Mouse (Mus musculus): ENCODE results near the gene Gfm2.

The Gfm2 gene

DNA sequence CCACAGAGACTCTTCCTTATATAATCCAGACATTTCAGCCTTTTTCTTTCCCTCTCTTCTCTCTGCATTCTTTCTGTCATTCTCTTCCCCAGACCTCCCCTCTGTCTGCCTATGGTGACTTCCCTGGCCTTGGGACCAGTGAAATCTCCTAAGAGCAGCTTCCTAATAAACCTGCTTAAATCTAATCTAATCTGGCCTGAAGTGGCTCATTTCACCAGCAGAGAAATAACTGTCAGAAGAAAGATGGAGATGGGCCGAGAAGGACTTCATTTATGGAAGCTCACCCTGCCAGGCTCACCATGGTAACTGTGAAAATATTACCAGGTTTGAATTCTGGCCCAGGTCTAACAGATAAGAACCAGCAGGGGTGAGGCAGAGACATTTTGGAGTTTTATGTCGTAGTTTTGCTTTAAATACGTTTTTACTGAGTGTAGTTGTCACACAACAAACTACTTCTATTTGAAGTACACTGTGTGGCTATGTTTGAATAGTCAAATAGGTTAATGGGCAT is 70.8 kb downstream of the Gfm2 start:
- no peak for TF ChIP-seq GATA4 (IDR thresholded peaks at IDR 0.05; ENCODE audit: insufficient replicate concordance, low read length)

DNA sequence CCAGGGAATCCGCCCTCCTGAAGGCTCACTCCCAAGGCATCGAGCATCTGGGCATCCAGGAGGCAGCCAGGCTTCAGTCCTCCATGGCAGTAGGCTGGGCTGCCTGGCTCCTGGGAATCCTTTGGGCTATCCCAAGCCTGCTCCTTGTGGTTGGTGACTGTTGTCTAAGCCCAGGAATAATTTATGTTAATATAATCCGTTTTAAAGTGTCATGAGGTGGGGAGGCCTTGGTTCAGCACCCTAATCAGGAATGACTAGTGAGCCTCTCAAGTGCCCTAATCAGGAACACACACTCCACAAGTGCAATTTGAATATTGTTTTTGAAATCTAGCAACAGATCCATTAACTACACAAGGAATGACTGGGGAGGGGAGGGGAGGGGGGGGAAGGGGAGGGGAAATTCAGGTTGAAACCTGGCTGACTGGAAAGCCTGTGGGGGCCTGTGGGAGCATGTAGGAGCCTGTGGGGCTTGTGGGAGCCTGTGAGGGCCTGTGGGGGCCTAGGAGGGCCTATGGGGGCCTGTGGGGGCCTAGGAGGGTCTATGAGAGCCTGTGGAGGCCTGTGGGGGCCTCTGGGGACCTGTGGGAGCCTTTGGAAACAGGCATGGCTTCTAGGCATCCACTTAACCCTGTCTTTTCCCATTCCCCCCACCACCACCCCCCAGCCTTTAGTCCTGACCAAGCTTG is 77.0 kb downstream of the Gfm2 start:
- no peak for TF ChIP-seq GATA4 (IDR thresholded peaks at IDR 0.05; ENCODE audit: insufficient replicate concordance, low read length)

DNA sequence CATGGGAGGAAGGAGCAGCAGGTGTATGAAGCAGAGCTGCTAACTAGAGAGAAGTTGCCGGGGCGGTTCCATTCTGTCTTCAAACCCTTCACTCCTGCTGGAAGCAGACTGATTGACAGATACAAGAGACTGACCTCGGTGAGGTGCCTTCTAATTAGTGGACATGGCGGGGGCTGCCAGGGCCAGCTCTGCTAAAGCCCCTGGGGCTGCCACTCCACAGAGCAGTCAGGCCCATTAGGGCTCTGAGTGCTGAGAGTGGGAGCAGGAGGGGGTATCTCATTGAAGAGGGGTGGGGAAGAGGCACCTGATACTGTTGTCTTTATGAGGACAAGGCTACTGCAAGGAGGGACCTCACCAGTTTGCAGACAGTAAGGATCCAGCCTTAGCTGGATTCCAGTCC is 77.8 kb downstream of the Gfm2 start:
- TF ChIP-seq GATA4 (IDR thresholded peaks at IDR 0.05; ENCODE audit: insufficient replicate concordance, low read length), result no peak

DNA sequence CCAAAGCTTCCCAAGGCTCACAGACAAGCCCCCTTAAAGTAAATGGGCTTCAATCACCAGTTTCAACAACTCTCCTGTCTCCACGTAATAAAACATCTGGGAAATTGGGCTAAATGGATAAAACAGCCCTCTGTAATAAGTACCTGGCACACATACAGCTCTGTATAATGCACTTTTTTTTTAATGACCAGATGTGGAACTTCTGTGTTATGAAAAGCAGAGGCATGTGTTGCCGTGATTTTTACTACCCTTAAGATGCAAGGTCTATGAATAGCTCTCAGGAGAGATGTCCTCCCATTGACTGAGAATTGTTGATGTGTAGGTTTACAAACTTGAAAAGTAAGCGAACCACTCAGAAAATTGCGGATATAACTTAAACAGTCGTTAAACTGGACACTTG is 78.5 kb downstream of the Gfm2 start:
- no peak for TF ChIP-seq GATA4 (IDR thresholded peaks at IDR 0.05; ENCODE audit: insufficient replicate concordance, low read length)

DNA sequence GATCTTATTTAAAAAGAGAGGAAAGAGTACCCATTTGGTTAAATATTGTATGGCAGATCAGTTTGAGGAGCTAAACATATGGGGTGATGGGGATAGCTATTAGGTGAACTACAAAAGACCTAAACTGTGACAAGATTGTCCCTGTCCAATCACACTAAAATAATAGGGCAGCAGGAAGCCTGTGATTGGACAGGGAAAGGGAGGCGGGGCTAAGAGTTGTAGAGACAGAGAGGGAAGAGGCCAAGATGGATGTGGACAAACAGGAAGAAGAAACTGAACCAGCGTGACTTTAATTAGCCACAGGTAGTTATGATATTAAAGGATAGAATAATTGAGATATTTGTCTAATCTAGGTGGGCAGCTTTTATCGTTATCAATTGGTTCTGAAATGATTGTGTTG is 82.3 kb downstream of the Gfm2 start:
- TF ChIP-seq GATA4 (IDR thresholded peaks at IDR 0.05; ENCODE audit: insufficient replicate concordance, low read length), result no peak

DNA sequence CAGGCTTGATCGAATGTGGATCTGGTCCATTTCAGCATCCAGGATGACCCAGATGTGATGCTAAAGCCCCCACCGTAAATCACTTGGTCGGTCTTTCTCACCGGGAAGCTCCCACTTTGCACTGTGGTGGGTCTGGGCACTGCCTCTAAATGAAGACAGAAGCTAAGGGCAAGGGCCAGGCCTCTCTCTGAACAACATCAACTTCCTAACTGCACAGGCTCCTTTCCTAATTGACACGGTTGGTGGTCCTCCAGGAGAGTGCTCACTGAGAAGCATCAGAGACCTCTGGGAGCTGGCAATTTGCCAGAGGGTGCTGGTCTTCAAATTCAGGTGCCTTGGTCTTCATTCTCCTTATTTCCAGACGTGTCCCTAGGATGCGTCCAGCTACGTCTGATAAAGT is 86.1 kb downstream of the Gfm2 start:
- TF ChIP-seq GATA4 (IDR thresholded peaks at IDR 0.05; ENCODE audit: insufficient replicate concordance, low read length), result no peak

DNA sequence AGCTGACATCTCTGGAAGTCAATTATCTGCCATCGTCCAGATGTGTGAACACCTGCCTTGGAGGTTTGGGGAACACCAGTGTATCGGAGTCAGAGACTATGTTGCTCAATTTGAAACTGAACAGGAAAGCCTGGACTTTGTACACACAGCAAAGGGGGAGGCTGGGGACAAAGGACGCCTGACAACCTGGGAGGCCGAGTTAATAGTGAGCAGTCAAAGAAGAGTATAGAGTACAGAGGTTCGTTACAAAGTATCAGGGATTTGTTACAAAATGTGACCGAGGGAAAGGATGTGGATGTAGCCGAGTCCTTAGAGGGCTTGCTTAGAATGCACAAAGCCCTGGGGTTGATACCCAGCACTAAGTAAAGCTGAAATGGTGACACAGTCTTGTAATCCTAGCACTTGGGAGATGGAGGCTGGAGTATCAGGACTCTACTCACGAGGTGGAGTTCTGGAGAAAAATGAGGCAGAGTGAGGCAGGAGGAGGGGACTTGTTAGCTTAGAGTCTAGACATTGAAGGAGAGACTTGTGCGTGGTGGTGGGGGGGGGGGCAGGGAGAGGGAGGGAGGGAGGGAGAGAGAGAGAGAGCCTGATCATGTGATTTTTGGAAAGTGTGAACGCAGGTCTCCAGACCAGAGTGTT is 86.7 kb downstream of the Gfm2 start:
- no peak for TF ChIP-seq GATA4 (IDR thresholded peaks at IDR 0.05; ENCODE audit: insufficient replicate concordance, low read length)

DNA sequence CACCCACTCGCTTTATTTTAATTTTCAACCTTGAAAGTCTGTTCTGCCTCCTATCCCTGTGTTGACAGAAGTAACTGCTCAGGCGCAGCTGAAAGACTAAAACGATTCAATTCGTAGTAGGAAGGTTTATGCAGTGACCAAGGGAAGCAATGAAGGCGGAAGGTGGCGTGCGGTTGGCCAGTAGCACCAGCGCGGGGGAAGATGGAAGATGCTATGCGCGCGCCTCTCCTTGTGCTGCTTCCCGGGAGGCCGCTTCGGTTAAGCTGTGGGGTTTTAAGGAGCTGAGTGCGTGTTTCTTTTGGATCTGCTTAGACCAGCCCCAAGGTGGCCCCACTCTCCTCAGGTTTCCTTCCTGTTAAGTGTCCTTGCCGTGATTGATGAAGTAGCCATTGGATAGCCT is 87.4 kb downstream of the Gfm2 start:
- no peak for TF ChIP-seq GATA4 (IDR thresholded peaks at IDR 0.05; ENCODE audit: insufficient replicate concordance, low read length)

DNA sequence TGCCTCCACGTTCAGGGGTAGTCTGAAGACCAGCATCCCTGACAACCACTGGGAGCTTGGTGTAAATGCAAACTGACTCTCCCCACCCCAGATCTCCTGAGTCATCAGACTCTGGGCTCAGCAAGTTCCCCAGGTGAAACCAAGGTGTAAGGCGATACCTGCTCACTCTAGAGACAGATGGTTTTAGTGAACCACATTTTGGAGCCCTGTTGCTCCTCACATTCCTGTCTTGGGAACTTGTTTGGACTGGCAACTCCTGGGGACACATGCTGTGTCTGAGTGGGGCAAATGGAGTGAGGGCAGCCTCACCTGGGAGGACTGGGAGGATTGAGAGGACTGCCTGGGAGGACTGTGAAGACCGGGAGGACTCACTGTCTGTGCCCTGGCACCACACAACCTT is 90.1 kb downstream of the Gfm2 start:
- TF ChIP-seq GATA4 (IDR thresholded peaks at IDR 0.05; ENCODE audit: insufficient replicate concordance, low read length), result no peak

DNA sequence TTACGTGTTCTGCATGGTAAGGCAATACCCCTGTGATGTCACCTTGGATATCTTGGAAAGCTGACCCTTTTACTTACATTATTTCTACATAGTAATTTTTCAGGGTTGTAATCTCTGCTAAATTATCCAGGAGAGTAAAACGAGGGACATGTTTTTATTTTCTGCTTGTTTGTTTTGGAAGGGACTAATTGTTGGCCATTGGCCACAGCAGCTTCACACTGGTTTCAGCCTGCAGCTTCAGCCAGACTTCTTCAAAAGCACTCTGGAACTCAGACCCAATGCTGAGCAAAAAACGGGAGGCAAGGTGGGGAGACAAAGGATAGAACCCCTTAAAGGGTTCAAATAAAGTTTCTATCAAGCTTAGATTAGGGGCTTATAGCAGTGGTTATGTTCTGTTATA is 92.4 kb downstream of the Gfm2 start:
- no peak for TF ChIP-seq GATA4 (IDR thresholded peaks at IDR 0.05; ENCODE audit: insufficient replicate concordance, low read length)

All from liver, adult (tissue).